Mouse (Mus musculus): ENCODE results near the gene Slitrk2. TPM values are rescaled to one million over a fixed set of nuclear protein-coding genes. Genes with fewer than 3 reads are reported as not detected.

The Slitrk2 gene
- not detected in 4 replicates for total RNA-seq (2023)

DNA sequence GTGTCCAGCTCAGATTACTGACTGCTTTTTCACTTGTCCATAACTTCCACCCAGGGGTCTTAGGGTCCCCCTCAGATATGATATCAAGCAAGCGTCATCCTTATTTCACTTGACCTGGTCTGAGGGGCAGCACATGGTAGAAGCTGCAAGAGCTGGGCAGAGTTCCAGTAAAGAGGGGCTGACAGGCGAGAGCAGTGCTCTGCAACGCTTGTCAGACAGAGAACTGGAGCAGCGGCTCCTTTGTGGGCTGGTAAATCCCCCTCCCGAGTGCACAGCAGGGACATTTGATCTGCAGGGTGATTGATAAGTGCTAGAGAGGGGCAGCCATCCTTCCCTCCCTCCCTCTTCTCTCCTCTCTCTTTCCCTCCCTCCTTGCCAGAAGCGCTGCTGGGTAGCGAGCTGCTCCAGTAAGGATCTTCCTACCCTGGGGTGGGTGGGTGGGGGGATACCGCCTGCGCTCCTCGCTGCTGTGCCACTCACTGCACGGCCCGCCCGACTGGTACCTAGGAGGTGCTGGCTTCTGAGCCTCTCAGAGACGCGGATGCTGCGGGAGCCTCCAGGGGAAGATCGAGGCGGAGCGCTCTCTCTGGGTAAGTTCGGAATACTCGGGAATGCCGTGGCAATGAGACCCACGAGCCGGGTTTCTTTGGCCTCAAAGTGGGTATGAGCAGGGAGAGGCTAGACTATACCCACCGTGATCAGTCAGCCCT, at the start of gene Slitrk2:
Gene Slitrk2, plus strand, starts transcription at position 408 of the 710 bp plus-strand sequence.

